Mouse (Mus musculus): ENCODE results near the gene Smad9. TPM values are rescaled to one million over a fixed set of nuclear protein-coding genes. Genes with fewer than 3 reads are reported as not detected.

Smad9 gene
- polyA plus RNA-seq, 1 experiment, result 0.12 TPM

DNA sequence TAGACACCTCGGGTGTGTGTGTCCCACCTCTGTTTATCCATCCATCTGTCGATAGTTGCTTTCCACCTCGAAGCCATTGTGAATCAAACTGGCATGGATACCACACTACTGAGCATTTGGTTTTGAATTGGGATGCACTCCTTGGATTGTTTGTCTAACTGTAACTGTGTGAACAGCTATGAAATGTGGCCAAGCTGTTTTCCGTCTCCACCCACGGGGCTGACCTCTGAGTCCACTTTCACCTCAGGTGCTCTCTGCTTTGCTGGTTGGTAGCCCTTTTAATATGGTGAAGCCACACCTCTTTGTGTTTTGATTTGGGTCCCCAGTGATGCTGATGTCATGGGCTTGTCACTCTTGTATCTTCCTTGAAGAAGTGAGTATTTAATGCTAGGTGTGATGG lies 11.4 kb downstream of the Smad9 start:
- no peak overlapping the region for H3K4me2 ChIP-seq (ENCODE audit: low read depth)
- no peak for TF ChIP-seq TCF3 (IDR thresholded peaks at IDR 0.05; ENCODE audit: insufficient read length, low read depth)
- TF ChIP-seq TCF12 (IDR thresholded peaks at IDR 0.05; ENCODE audit: insufficient read depth, poor library complexity, severe bottlenecking), result no peak
- no peak for TF ChIP-seq POLR2A (IDR thresholded peaks at IDR 0.05; ENCODE audit: insufficient read length, low read depth)
- no peak for TF ChIP-seq MYOG (IDR thresholded peaks at IDR 0.05; ENCODE audit: control insufficient read depth in 1 of 3, insufficient read depth in 1 of 3, insufficient read length in 2 of 3, low read depth in 2 of 3)
- TF ChIP-seq USF1 (IDR thresholded peaks at IDR 0.05; ENCODE audit: low read depth), result no peak
- no peak for TF ChIP-seq POLR2AphosphoS2 (IDR thresholded peaks at IDR 0.05; ENCODE audit: insufficient read length, low read depth)
- no peak for TF ChIP-seq MAX (IDR thresholded peaks at IDR 0.05; ENCODE audit: low read depth)

GRCm38 (mm10) chr3:54768592-54768991 lies 13.2 kb downstream of the Smad9 start:
- no peaks in the 10 kb centered on the region for H3K79me2 ChIP-seq (ENCODE audit: control insufficient read depth, insufficient read depth)
- TF ChIP-seq CEBPB (IDR thresholded peaks at IDR 0.05; ENCODE audit: insufficient read depth, poor library complexity, severe bottlenecking) (no peak), REST (IDR thresholded peaks at IDR 0.05; ENCODE audit: insufficient read depth, insufficient read length) (no peak), MYOG (IDR thresholded peaks at IDR 0.05; ENCODE audit: control insufficient read depth in 1 of 3, insufficient read depth in 1 of 3, insufficient read length in 2 of 3, low read depth in 2 of 3) (no peak), POLR2A (IDR thresholded peaks at IDR 0.05; ENCODE audit: insufficient read length, low read depth) (no peak), E2F4 (IDR thresholded peaks at IDR 0.05; ENCODE audit: insufficient read depth) (no peak), TCF3 (IDR thresholded peaks at IDR 0.05; ENCODE audit: insufficient read length, low read depth) (no peak), USF1 (IDR thresholded peaks at IDR 0.05; ENCODE audit: low read depth) (no peak), POLR2AphosphoS2 (IDR thresholded peaks at IDR 0.05; ENCODE audit: insufficient read length, low read depth) (no peak), MYOD1 (IDR thresholded peaks at IDR 0.05; ENCODE audit: control insufficient read depth in 1 of 3, insufficient read length in 2 of 3, low read depth in 2 of 3) (no peak), MAX (IDR thresholded peaks at IDR 0.05; ENCODE audit: low read depth) (no peak), SRF (IDR thresholded peaks at IDR 0.05; ENCODE audit: control insufficient read depth, insufficient read length, low read depth) (no peak), TCF12 (IDR thresholded peaks at IDR 0.05; ENCODE audit: insufficient read depth, poor library complexity, severe bottlenecking) (no peak)
- no peak overlapping the region for H3K4me3 ChIP-seq
- no peak overlapping the region for H3ac ChIP-seq (ENCODE audit: control insufficient read depth, insufficient read length)
- H3K27me3 ChIP-seq (ENCODE audit: control insufficient read depth, insufficient read depth, insufficient read length), result no peaks in the 10 kb centered on the region
- H3K36me3 ChIP-seq (ENCODE audit: control insufficient read depth, insufficient read depth), result no peaks in the 10 kb centered on the region
- H3K4me2 ChIP-seq (ENCODE audit: low read depth), result no peak overlapping the region

More for the DNA sequence above, 11.4 kb downstream of the Smad9 start:
- Histone ChIP-seq H3K79me2 (ENCODE audit: control insufficient read depth, insufficient read depth) (no peaks in the 10 kb centered on the region), H3ac (ENCODE audit: control insufficient read depth, insufficient read length) (no peak overlapping the region), H3K36me3 (ENCODE audit: control insufficient read depth, insufficient read depth) (no peaks in the 10 kb centered on the region), H3K4me3 (no peak overlapping the region), H3K27me3 (ENCODE audit: control insufficient read depth, insufficient read depth, insufficient read length) (no peaks in the 10 kb centered on the region)

DNA sequence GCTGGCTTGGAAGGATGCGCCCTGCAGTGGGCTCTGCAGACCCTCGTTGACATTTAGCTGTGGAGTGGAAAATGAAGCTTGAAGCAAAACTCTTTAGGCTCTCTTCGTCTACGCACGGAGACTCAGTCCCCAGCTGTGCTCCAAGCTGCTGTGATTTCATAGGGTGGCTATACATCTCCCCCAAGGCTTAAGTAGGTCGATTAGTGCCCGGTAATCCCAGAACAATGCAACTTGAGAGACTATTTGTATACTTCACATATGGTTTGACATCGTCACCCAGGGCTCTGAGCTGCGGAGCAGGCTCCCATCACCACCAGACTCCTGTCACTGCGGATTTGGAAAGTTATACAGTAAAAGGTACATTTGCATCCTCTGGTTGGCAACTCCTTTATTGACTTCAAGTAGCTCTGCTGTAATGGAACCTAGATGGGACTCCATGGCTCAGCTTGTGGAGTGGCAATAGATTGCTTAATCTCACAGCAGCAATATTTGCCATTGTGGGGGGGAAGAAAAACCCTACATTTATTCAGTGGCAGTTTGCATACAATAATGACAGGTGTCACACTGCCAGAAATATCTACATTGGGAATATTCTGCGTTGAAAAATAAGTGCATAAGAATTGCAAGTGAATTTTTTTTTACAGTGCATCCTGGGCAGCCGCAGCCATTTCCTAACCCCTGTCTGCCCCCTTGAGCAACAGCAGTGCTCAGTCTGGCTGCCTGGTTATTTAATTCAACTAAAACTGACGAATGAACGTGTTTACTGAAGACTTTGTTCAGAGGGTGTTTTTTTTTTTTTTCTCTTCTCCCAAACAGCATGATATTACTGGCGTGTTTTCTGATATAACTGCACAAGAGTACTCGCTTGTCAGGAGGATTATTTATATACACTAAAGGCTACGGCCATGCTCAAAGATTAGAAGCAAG lies 14.2 kb downstream of the Smad9 start:
- H3K4me3 ChIP-seq, result no peak overlapping the region
- no peaks in the 10 kb centered on the region for H3K36me3 ChIP-seq (ENCODE audit: control insufficient read depth, insufficient read depth)
- no peaks in the 10 kb centered on the region for H3K79me2 ChIP-seq (ENCODE audit: control insufficient read depth, insufficient read depth)
- no peak overlapping the region for H3K4me2 ChIP-seq (ENCODE audit: low read depth)
- H3ac ChIP-seq (ENCODE audit: control insufficient read depth, insufficient read length), result no peak overlapping the region
- TF ChIP-seq POLR2A (IDR thresholded peaks at IDR 0.05; ENCODE audit: insufficient read length, low read depth) (no peak), REST (IDR thresholded peaks at IDR 0.05; ENCODE audit: insufficient read depth, insufficient read length) (no peak), MAX (IDR thresholded peaks at IDR 0.05; ENCODE audit: low read depth) (no peak), MYOG (IDR thresholded peaks at IDR 0.05; ENCODE audit: control insufficient read depth in 1 of 3, insufficient read depth in 1 of 3, insufficient read length in 2 of 3, low read depth in 2 of 3) (no peak), POLR2AphosphoS2 (IDR thresholded peaks at IDR 0.05; ENCODE audit: insufficient read length, low read depth) (no peak), E2F4 (IDR thresholded peaks at IDR 0.05; ENCODE audit: insufficient read depth) (no peak), TCF12 (IDR thresholded peaks at IDR 0.05; ENCODE audit: insufficient read depth, poor library complexity, severe bottlenecking) (no peak), SRF (IDR thresholded peaks at IDR 0.05; ENCODE audit: control insufficient read depth, insufficient read length, low read depth) (no peak), USF1 (IDR thresholded peaks at IDR 0.05; ENCODE audit: low read depth) (no peak)
- H3K27me3 ChIP-seq (ENCODE audit: control insufficient read depth, insufficient read depth, insufficient read length), result no peaks in the 10 kb centered on the region

GRCm38 (mm10) chr3:54773613-54774012 lies 18.2 kb downstream of the Smad9 start:
- TF ChIP-seq E2F4 (IDR thresholded peaks at IDR 0.05; ENCODE audit: insufficient read depth), result no peak
- no peak for TF ChIP-seq CEBPB (IDR thresholded peaks at IDR 0.05; ENCODE audit: insufficient read depth, poor library complexity, severe bottlenecking)
- no peak for TF ChIP-seq TCF12 (IDR thresholded peaks at IDR 0.05; ENCODE audit: insufficient read depth, poor library complexity, severe bottlenecking)
- no peak for TF ChIP-seq REST (IDR thresholded peaks at IDR 0.05; ENCODE audit: insufficient read depth, insufficient read length)
- TF ChIP-seq MYOG (IDR thresholded peaks at IDR 0.05; ENCODE audit: control insufficient read depth in 1 of 3, insufficient read depth in 1 of 3, insufficient read length in 2 of 3, low read depth in 2 of 3), result no peak
- Histone ChIP-seq H3K36me3 (ENCODE audit: control insufficient read depth, insufficient read depth) (no peaks in the 10 kb centered on the region), H3ac (ENCODE audit: control insufficient read depth, insufficient read length) (no peak overlapping the region), H3K27me3 (ENCODE audit: control insufficient read depth, insufficient read depth, insufficient read length) (no peaks in the 10 kb centered on the region), H3K4me3 (no peak overlapping the region), H3K4me2 (ENCODE audit: low read depth) (no peak overlapping the region), H3K79me2 (ENCODE audit: control insufficient read depth, insufficient read depth) (no peaks in the 10 kb centered on the region)
